Mouse (Mus musculus): ENCODE data around the gene Rgs19. TPM values are rescaled to one million over a fixed set of nuclear protein-coding genes. Genes with fewer than 3 reads are reported as not detected.

Gene Rgs19
- polyA plus RNA-seq, 1 experiment from 2014 or later, result 61.2 TPM

DNA sequence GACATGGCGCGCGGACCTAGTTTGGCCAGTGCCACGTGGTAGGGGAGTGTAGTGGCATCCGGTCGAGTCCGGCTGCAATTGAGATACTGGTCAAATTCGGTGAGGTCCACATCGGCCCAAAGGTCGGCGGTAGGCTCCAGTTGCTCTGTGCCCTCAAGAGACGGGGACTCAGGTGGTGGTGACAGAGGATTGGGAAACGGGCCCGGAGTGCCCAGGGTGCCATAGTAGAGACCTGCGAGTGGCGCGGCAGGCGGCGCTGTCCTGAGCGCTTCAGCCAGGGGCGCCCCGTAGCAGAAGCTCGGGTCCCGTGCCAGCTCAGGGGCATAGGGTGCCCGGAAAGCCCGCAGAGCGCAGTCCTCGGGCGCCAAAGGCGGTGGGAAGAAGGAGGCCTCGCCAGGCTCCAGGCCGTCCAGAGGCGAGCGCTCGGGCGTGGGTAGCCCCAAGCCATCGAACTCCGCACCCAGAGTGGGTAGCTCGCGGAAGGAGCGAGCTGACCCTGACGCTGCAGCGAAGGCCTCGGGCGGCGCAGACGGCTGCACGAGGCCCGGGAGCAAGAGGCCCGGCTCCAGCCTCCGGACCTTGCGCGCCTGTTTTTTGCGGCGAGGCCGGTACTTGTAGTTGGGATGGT lies 23.4 kb downstream of the Rgs19 start:
- peaks cover 15% of the 10 kb centered on the region for H3K4me1 ChIP-seq (replicated peaks; ENCODE audit: control insufficient read depth, insufficient read depth, low read length)
- H3K4me3 ChIP-seq (replicated peaks; ENCODE audit: low read length), result peak overlapping the region; percentile 46
- H3K9me3 ChIP-seq (ENCODE audit: control insufficient read depth, low read length), result no peaks in the 10 kb centered on the region
- whole genome bisulfite sequencing, result 4% methylated on average over 56 of the region's 56 CpGs
- H3K27ac ChIP-seq (ENCODE audit: low read length), result no peak overlapping the region
- 0 out of 2 replicates have a peak overlapping the region, but pooled peaks have one; percentile 17 for H3K9ac ChIP-seq (replicated peaks; ENCODE audit: low read depth, low read length)
- H3K36me3 ChIP-seq (ENCODE audit: control insufficient read depth, insufficient read depth), result no peaks in the 10 kb centered on the region
- H3K27me3 ChIP-seq (replicated peaks; ENCODE audit: control insufficient read depth, insufficient read depth, low read length), result peaks cover 53% of the 10 kb centered on the region
- ATAC-seq, result no peak
- H3K4me2 ChIP-seq (ENCODE audit: low read length), result peak overlapping the region; percentile 61

GRCm38 (mm10) chr2:181663298-181663630 lies 30.5 kb downstream of the Rgs19 start:
- Histone ChIP-seq H3K27me3 (replicated peaks; ENCODE audit: control insufficient read depth, insufficient read depth, low read length) (no peaks in the 10 kb centered on the region), H3K9me3 (ENCODE audit: control insufficient read depth, low read length) (no peaks in the 10 kb centered on the region), H3K4me2 (ENCODE audit: low read length) (no peak overlapping the region), H3K9ac (replicated peaks; ENCODE audit: low read depth, low read length) (no peak overlapping the region), H3K4me1 (replicated peaks; ENCODE audit: control insufficient read depth, insufficient read depth, low read length) (no peaks in the 10 kb centered on the region), H3K4me3 (replicated peaks; ENCODE audit: low read length) (no peak overlapping the region), H3K27ac (ENCODE audit: low read length) (no peak overlapping the region), H3K36me3 (ENCODE audit: control insufficient read depth, insufficient read depth) (no peaks in the 10 kb centered on the region)
- no peak for ATAC-seq
- 38% methylated on average over 4 of the region's 4 CpGs for WGBS

DNA sequence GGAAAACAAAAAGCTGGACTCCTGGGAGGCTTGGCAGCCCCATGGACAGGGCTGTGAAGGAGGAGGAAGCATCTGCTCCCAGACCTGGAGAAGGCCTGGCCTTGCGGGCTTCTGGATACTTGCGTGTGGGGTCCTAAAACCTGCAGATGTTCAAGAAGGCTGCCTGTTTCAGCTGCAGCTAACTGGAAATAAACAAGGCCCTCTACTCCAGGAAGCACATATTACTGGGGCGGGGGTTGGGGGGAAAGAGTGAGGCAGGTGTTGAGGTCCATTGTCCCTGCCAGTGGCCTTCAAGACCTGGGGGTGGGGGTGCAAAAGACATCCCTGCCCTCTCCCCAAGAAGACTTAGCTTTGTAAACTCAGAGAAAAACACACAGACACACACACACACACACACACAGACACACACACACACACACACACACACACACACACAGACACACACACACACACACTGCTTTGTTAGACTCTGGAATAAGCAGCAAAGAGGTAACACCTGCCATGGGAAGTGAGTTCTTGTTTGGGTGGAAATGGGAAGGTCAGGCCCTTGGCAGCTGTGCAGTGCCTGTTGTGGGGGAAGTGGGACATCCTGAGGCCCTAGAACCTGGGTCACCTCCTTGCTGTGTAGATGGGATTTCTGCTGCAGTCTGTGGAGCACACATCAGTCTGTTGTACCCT lies 31.0 kb downstream of the Rgs19 start:
- H3K36me3 ChIP-seq (ENCODE audit: control insufficient read depth, insufficient read depth), result no peaks in the 10 kb centered on the region

DNA sequence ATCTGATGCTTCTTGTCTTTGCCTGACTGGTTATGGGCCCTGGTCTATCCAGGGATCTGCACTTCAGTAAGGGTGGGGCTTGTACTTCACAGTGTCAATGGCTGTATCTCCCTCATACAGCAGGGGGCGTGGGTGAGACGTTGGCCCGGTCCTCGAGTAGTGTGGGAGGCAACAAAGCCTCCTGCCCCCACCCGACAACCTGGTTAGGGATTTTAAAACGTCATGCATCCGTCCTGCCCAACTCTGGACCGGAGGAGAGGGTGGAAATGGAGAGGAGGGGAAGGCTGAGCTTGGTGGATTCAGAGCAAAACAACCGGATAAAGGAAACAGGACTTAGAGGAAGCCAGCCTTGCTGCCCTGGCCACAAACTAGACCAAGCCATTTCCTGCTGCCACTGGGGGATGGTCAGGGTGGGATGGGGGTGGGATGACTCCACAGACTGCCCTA lies 34.1 kb downstream of the Rgs19 start:
- no peak overlapping the region for H3K4me3 ChIP-seq (replicated peaks; ENCODE audit: low read length)
- H3K9ac ChIP-seq (replicated peaks; ENCODE audit: low read depth, low read length), result no peak overlapping the region
- WGBS, result 8% methylated on average over 9 of the region's 9 CpGs
- H3K4me2 ChIP-seq (ENCODE audit: low read length), result no peak overlapping the region
- H3K36me3 ChIP-seq (ENCODE audit: control insufficient read depth, insufficient read depth), result peaks cover 13% of the 10 kb centered on the region
- H3K4me1 ChIP-seq (replicated peaks; ENCODE audit: control insufficient read depth, insufficient read depth, low read length), result no peaks in the 10 kb centered on the region
- no peaks in the 10 kb centered on the region for H3K9me3 ChIP-seq (ENCODE audit: control insufficient read depth, low read length)
- H3K27ac ChIP-seq (ENCODE audit: low read length), result no peak overlapping the region
- no peaks in the 10 kb centered on the region for H3K27me3 ChIP-seq (replicated peaks; ENCODE audit: control insufficient read depth, insufficient read depth, low read length)
- peak; percentile 83 for ATAC-seq

More for the DNA sequence above, 31.0 kb downstream of the Rgs19 start:
- Histone ChIP-seq H3K4me1 (replicated peaks; ENCODE audit: control insufficient read depth, insufficient read depth, low read length) (no peaks in the 10 kb centered on the region), H3K4me3 (replicated peaks; ENCODE audit: low read length) (no peak overlapping the region), H3K9ac (replicated peaks; ENCODE audit: low read depth, low read length) (no peak overlapping the region), H3K9me3 (ENCODE audit: control insufficient read depth, low read length) (no peaks in the 10 kb centered on the region), H3K4me2 (ENCODE audit: low read length) (no peak overlapping the region), H3K27ac (ENCODE audit: low read length) (no peak overlapping the region), H3K27me3 (replicated peaks; ENCODE audit: control insufficient read depth, insufficient read depth, low read length) (no peaks in the 10 kb centered on the region)
- ATAC-seq, result no peak
- WGBS, result 90% methylated on average over 3 of the region's 3 CpGs

GRCm38 (mm10) chr2:181658930-181659555 lies 34.7 kb downstream of the Rgs19 start:
- Histone ChIP-seq H3K4me1 (replicated peaks; ENCODE audit: control insufficient read depth, insufficient read depth, low read length) (no peaks in the 10 kb centered on the region), H3K4me3 (replicated peaks; ENCODE audit: low read length) (no peak overlapping the region), H3K9me3 (ENCODE audit: control insufficient read depth, low read length) (no peaks in the 10 kb centered on the region), H3K9ac (replicated peaks; ENCODE audit: low read depth, low read length) (no peak overlapping the region), H3K27ac (ENCODE audit: low read length) (no peak overlapping the region), H3K27me3 (replicated peaks; ENCODE audit: control insufficient read depth, insufficient read depth, low read length) (no peaks in the 10 kb centered on the region), H3K4me2 (ENCODE audit: low read length) (no peak overlapping the region), H3K36me3 (ENCODE audit: control insufficient read depth, insufficient read depth) (peaks cover 13% of the 10 kb centered on the region)
- 33% methylated on average over 17 of the region's 17 CpGs for WGBS
- ATAC-seq, result no peak; the same call in 1 of the 2 replicates

DNA sequence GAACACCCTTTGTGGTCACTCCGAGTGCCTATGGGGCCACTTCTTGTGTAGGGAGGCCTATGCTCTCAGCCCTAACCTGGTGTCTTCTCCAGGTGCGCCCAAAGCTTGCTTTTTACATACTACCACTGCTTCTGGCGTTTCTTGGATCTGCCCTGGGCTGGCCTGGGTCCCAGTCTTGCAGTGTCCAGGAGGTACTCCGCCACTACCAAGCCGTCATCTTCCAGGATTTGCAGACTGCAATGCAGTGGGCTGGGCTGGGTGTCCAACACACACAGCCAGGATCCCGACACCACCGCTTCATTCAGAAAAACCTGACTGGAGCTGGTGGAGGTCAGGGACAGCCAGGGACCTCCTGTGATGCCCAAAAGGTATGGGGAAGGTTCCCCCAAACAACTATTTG lies 35.2 kb downstream of the Rgs19 start:
- no peak for ATAC-seq
- Histone ChIP-seq H3K27me3 (replicated peaks; ENCODE audit: control insufficient read depth, insufficient read depth, low read length) (no peaks in the 10 kb centered on the region), H3K4me2 (ENCODE audit: low read length) (no peak overlapping the region), H3K4me3 (replicated peaks; ENCODE audit: low read length) (no peak overlapping the region), H3K36me3 (ENCODE audit: control insufficient read depth, insufficient read depth) (peaks cover 13% of the 10 kb centered on the region), H3K9me3 (ENCODE audit: control insufficient read depth, low read length) (no peaks in the 10 kb centered on the region), H3K9ac (replicated peaks; ENCODE audit: low read depth, low read length) (no peak overlapping the region), H3K4me1 (replicated peaks; ENCODE audit: control insufficient read depth, insufficient read depth, low read length) (no peaks in the 10 kb centered on the region), H3K27ac (ENCODE audit: low read length) (no peak overlapping the region)
- 89% methylated on average over 7 of the region's 7 CpGs for WGBS

- H3K4me3 ChIP-seq (replicated peaks; ENCODE audit: low read length), result no peak overlapping the region
- H3K4me2 ChIP-seq (ENCODE audit: low read length), result no peak overlapping the region
- H3K9ac ChIP-seq (replicated peaks; ENCODE audit: low read depth, low read length), result no peak overlapping the region
- no peaks in the 10 kb centered on the region for H3K4me1 ChIP-seq (replicated peaks; ENCODE audit: control insufficient read depth, insufficient read depth, low read length)
- no peaks in the 10 kb centered on the region for H3K9me3 ChIP-seq (ENCODE audit: control insufficient read depth, low read length)
- 76% methylated on average over 2 of the region's 2 CpGs for whole genome bisulfite sequencing
- H3K27ac ChIP-seq (ENCODE audit: low read length), result no peak overlapping the region
- ATAC-seq, result no peak
- H3K27me3 ChIP-seq (replicated peaks; ENCODE audit: control insufficient read depth, insufficient read depth, low read length), result no peaks in the 10 kb centered on the region
- H3K36me3 ChIP-seq (ENCODE audit: control insufficient read depth, insufficient read depth), result peaks cover 22% of the 10 kb centered on the region
Measured at GRCm38 (mm10) chr2:181657441-181657840, 36.3 kb downstream of the Rgs19 start.

GRCm38 (mm10) chr2:181656734-181657133 lies 37.0 kb downstream of the Rgs19 start, which contains the start of gene Gm29797:
Gene Gm29797, plus strand, starts transcription at chr2:181657034.
- no peak within 1 kb of the TSS for H3K4me3 ChIP-seq (replicated peaks; ENCODE audit: low read length)
- no peak within 1 kb of the TSS for H3K27ac ChIP-seq (ENCODE audit: low read length)
- H3K4me2 ChIP-seq (ENCODE audit: low read length), result no peak within 1 kb of the TSS
- H3K27me3 ChIP-seq (replicated peaks; ENCODE audit: control insufficient read depth, insufficient read depth, low read length), result no peaks in the 10 kb centered on the region
- no peaks in the 10 kb centered on the region for H3K9me3 ChIP-seq (ENCODE audit: control insufficient read depth, low read length)
- H3K36me3 ChIP-seq (ENCODE audit: control insufficient read depth, insufficient read depth), result peaks cover 27% of the 10 kb centered on the region
- no peak within 1 kb of the TSS for H3K9ac ChIP-seq (replicated peaks; ENCODE audit: low read depth, low read length)
- no peaks in the 10 kb centered on the region for H3K4me1 ChIP-seq (replicated peaks; ENCODE audit: control insufficient read depth, insufficient read depth, low read length)
- no peak for ATAC-seq
- 79% methylated on average over 3 of the region's 3 CpGs for WGBS

- H3K27ac ChIP-seq (ENCODE audit: low read length), result no peak overlapping the region
- no peaks in the 10 kb centered on the region for H3K4me1 ChIP-seq (replicated peaks; ENCODE audit: control insufficient read depth, insufficient read depth, low read length)
- H3K36me3 ChIP-seq (ENCODE audit: control insufficient read depth, insufficient read depth), result peaks cover 44% of the 10 kb centered on the region
- H3K9ac ChIP-seq (replicated peaks; ENCODE audit: low read depth, low read length), result no peak overlapping the region
- no peak for ATAC-seq
- no peaks in the 10 kb centered on the region for H3K9me3 ChIP-seq (ENCODE audit: control insufficient read depth, low read length)
- WGBS, result 79% methylated on average over 1 of the region's 1 CpGs
- H3K27me3 ChIP-seq (replicated peaks; ENCODE audit: control insufficient read depth, insufficient read depth, low read length), result no peaks in the 10 kb centered on the region
- no peak overlapping the region for H3K4me2 ChIP-seq (ENCODE audit: low read length)
- no peak overlapping the region for H3K4me3 ChIP-seq (replicated peaks; ENCODE audit: low read length)
Measured at GRCm38 (mm10) chr2:181653523-181653922, 40.3 kb downstream of the Rgs19 start.

Measured in forebrain, embryonic 16.5 days (tissue).